Mouse (Mus musculus) Muller cell, postnatal 12 days (primary cell): ENCODE measurements around the gene Lin28a.
A peak's percentile ranks its signal among the peaks of the same experiment; 100 is the strongest.

Experiments used
- DNase-seq: peaks from one replicate; pipeline ENCODE4 v3.0.0-alpha.2; 2015; ENCODE audit errors: inconsistent ontology term

The Lin28a gene

DNA sequence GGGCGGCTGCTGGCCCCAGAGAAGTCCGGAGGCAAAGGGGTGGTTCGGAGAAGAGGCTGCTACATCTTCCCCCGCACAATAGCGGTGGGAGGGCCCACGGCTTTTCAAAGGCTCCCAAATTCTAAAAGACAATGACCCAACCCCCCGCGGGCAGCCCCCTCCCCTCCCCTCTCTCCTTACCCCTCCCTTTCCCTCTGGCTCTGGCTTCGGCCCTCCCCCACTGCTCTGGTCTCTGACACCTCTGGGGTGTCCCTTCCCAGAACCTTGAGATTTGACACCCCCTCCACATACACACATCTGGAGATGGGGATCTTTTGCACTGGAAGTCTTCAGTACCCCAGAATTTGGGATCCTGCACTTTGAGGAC, at the start of gene Lin28a:
TSS of gene Lin28a (minus strand) at position 63 of the 367 bp plus-strand sequence.
- no peak for DNase-seq

DNA sequence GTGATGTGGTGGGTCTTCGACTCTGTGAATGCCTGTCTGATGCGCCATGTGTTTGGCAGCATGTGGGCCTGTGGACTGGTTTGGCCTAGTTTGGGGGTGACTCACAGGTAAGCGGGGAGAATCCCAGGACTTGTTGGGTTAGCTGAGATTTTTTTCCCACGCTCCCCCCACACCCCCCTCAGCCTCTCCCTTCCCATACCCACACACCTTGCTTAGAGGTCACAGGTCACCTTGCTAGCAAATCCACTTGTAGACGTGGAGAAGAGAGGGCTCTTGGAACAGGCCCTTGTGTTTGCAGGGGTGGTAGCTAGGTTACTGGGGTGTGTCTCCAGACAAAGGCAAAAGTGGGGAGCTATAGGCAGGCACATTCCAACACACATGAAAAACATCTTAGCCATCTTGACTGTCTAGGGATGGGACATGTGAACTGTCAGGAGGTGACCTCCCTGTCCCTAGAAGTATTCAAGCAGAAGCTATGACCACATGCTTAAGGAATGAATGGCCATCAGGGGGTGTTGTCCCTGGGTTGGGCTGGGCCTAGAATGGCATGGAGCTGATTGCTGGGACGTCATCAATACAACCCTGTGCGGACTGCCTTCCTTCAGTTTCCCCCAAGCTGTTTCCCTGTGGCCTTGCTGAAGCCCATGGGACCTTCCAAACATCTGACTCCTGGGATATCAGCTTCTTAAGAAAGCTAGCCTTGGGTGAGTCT, 49.3 kb upstream of the Lin28a start:
- DNase-seq, result no peak

GRCm38 (mm10) chr4:134067383-134067782, 48.7 kb upstream of the Lin28a start:
- DNase-seq, result no peak

DNA sequence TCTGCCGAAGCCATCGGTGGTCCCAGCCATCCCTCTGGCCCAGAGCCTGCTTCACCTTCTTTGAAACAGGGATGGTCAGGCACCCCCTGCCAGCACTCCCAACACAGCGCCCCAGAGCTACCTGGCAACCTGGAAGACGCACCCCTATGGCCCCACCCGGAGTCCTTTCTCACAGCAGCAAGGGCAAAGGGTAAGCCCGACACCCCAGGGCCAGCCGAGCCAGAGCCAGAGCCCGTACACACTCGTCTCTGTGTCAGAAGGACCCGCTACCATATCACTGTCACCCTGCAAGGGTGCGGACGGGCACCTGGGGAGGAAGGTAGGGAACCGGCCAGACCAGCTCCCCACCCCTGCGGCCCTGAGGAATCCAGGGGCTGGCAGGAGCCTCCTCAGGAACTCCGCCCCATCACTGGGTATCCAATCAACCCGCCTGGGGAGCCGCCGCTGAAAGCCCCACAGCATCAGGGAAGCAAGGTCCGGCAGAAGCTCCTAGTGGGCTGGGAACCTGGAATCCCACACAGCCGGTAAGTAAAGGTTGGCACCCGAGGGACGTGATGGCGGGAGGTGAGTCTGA, 46.9 kb upstream of the Lin28a start:
- DNase-seq, result no peak

DNA sequence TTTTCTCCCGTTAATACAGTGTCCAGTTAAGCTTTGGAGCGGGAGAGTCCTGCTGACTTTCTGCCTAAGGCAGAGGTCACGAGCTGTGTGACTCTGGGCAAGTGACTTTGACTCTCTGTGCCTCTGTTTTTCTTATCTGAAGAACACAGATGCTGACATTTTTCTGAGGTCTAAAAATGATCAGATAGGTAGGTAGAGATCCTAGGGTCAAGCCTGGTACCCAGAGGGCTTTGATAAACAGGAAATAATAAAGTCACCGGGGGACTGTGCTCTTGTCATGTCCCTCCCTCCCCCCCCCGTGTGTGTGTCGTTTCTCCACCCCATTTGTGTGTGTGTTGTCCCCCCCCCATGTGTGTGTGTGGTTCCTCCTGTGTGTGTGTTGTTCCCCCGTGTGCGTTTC, 43.9 kb upstream of the Lin28a start:
- DNase-seq, result no peak

DNA sequence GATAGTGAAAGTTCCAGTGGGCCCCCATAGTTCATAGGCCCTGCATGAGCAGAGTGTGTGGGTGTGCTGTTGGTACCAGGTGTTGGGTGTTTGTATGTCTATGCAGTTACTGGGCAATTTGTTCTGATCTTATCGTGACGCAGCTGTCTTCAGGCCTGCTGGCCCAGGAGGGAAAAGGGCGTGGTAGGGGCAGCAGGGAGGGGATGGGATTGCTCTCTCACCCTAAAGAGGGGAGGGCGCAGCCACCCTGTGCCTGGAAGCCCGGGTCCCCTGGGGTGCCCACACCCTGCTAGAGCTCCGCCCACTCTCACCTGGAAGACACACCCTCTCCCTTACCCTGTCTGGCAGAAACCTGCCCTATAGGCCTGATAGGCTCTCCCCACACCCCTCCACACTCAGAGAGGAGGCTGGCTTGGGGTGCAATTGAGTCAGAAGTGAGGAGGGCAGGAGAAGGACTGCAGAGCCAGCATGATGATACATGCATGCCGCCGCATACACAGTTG, 43.4 kb upstream of the Lin28a start:
- no peak for DNase-seq

GRCm38 (mm10) chr4:134061166-134061830, 42.7 kb upstream of the Lin28a start:
- DNase-seq, result no peak

DNA sequence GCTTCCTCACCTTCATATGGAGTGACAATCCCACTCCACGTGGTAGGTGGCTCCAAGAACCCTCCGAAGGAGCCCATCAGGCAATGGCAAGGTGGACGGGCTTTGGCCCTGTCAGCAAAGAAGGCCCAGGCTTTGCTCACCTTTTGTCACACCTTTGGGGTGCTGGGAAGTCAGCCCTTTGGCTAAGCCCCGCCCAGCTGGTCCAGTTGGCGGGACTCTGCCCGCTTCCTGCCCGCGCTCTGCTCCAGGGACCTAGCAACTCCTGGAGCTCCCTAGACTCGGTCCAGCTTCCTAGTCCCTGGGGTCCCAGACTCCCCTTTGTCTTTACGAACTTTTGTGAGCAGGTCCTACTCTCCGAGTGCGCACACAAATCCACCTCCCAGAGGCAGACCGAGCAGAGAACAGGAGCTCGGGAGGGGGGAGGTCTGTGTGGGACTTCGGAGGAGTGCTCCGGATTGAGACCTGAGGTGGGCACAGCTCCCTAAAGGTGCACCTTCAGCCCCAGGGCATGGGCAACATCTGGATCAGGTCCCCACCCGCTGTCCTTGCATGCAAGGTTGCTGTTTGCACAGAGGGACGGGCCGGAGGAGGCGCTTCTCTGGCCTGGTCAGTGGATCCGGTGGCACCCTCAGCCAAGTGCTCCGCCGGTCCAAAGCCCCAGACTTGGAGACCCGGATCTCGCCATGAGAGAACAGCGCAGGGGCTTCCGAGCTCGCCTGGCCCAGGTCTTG, 41.7 kb upstream of the Lin28a start, which contains the start of gene Crybg2:
TSS of gene Crybg2 (plus strand) at position 681 of the 731 bp plus-strand sequence.
- DNase-seq, result no peak

DNA sequence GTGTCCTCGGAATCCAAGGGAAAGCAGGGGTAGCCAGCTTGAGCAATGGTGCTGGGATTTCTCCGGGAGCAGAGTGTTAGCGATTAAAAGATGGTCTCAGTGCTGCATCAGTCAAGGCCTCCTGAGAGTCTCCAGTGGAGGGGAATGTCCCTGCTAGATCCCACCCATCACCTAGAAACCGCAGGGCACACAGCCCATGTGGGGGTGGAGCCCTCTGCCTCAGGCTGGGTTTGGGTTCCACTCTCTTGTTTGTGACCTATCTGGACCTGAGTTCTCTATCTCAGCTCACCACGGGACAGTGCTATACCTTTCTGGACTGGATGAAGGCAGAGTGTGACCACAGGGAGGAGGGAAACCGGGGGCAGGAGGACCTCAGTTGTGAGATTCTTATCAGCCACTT, 40.3 kb upstream of the Lin28a start:
- DNase-seq, result no peak

DNA sequence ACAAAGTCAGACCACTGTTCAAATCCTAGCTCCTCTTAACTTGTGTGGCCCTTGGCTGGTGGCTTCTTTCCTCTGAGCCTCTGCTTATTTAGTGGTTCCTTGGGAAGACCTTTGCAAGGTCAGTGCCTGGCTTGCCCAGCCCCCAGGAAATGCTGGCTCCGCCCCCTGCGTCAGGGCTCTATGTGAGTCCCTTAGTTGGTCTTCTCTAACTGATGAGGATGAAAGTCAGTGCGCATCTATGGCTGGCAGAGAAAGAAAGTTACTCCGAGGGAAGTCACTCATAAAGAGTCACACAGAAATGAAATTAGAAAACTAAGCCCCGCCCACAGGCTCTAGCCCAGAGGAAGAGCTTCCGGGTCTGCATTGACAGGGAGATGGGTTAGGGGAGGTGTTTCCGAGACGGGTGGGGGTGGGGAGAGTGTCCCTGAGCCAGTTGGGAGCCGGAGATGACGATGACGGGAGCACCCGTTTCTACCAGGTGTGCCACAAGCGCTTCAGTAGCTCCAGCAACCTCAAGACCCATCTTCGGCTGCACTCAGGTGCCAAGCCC, 39.6 kb upstream of the Lin28a start:
- no peak for DNase-seq

GRCm38 (mm10) chr4:134053538-134053937, 34.9 kb upstream of the Lin28a start, which contains the start of gene Zfp683:
Gene Zfp683 (plus strand): TSS chr4:134053838.
- DNase-seq, result no peak

DNA sequence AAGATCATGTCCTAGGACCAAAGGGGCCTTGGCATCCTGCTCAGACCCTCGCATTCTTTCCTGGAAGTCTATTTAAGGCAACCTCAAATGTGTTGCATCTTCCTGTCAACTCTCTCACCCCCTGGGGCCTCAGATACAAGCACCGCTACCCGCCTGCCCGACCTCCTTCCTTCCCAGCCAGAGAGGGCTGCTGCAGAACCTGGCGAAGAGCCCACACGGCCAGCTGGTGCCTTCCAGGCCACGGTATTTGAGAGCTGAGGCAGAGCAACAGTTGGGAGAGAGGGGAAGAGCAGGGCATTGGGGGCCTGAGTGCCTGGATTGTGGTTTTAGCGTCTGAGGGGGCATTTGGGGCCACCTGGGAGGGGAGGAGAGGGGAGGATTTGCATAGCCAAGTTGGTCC, 33.9 kb upstream of the Lin28a start:
- DNase-seq, result peak; percentile 54

DNA sequence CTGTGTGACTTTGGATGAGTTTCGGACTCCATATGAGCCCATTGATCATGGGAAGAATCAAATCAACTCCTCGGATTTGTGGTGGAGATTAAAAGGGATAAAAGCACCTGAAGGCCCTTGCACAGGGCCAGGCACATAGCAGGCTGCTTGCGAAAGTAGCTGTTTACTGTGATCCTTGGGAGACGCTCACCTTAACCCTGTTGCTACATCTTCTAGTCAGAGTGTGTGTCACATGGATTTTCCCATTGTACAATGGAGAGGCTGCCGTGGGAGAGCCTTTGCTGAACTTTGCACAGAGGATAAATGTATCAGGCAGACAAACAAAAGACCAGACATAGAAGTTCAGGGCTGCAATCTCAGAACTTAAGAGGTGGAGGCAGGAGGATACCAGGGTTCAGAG, 33.3 kb upstream of the Lin28a start:
- DNase-seq, result no peak

DNA sequence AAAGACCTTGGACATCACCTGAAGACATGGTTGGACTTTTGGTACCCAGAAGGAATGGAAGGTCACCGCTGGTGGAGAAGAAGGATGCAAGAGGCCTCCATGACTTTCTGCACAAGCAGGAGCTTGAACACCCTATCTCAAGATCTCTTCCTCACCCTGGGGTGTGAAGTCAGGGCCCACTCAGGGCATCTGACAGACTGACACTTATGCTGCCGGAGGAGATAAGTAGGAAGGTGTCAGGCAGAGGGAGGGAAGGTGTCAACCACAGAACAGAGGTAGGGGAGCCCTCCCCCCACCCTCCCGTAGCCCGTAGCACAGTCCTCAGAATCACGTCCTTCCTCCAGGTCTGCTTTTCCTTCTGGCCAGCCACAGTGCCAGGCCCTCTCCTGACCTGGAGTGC, 29.0 kb upstream of the Lin28a start:
- no peak for DNase-seq

- DNase-seq, result no peak
Measured at GRCm38 (mm10) chr4:134043041-134043440, 24.4 kb upstream of the Lin28a start.

- peak; percentile 66 for DNase-seq
Measured at GRCm38 (mm10) chr4:134041317-134042123, 22.9 kb upstream of the Lin28a start.

DNA sequence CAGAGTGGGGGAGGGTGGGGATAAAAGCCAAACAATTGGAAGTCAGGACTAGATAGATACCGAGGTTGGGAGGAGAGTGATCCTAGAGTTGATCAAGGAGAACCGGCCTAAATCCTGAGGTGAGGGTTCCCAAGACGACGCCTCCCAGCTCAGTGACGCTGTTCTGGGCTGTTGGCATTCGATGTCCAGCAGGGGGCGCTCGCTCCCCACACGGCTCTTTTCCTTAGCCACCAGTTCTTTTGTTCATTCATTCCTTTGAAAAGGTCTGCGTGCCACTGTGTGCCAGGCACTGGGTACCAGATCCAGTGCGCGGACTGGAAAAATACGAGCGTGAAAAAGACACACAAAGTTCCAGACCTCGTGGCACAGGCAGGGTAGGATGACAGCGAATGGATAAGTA, 17.3 kb upstream of the Lin28a start:
- DNase-seq, result peak; percentile 83

DNA sequence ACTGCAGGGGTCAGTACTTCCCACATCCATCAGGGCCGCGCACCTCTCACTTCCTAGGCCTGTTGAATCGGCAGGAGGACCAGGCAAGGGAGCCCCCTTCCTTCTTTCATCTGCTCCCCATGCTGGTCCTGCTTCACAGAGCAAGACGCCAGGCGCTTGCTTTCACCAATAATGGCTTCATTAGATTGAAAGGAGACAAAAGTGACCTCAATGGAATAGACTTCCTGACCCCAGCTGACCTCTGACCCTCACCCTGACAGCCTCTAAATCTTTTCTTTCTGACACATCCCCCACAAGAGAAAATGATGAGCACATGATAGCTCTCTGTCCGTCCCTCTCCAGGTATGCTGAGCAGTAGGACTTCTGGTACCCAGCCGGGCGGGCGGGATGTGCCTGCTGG, 7.2 kb upstream of the Lin28a start:
- no peak for DNase-seq

GRCm38 (mm10) chr4:134020621-134021020, 2.0 kb upstream of the Lin28a start:
- DNase-seq, result peak; percentile 72

DNA sequence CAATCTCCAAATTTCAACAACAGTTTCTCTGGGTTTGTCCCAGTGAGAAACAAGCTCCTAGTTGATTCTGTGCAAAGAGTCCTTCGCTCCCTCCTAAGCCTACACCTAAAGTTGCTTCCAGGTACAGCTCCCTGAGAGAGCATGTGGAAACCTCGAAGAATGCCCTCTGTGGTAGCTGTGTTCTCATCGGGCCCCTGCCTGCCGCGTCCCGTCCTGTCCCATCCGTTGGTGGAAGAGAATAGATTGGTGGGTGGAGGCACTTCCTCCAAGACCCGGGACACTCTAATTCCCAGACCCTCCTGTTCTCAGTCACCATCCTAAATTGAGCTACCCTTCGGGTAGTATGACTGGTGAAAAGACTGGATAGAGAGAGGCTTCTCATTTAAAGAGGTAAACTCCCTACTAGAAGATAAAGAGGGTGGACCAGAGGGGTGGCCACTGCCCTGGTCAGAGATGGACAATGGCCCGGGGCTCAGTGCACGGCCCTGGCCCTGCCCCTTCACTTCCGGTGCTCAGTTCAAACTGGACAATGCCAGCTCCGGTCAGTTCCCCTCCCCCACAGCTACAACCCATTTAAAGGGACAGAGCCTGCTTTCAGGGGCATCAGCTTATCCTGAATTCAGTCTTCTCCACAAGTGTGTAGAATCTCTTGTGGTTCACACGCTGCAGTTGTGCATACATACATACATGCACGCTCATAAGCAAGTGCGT, 1.2 kb upstream of the Lin28a start:
- no peak for DNase-seq
